Mouse (Mus musculus) CH12F3 (cell line): ENCODE measurements around the gene Csrnp1.

ENCODE experiments used
- in situ Hi-C: fragments of 300-500 bp; cut with MboI; formaldehyde crosslinking; loops from 2 replicates; pipeline ENCODE4 v1.14.3; 2020; ENCODE audit warnings: low sequenced_read_pairs

Gene Csrnp1

DNA sequence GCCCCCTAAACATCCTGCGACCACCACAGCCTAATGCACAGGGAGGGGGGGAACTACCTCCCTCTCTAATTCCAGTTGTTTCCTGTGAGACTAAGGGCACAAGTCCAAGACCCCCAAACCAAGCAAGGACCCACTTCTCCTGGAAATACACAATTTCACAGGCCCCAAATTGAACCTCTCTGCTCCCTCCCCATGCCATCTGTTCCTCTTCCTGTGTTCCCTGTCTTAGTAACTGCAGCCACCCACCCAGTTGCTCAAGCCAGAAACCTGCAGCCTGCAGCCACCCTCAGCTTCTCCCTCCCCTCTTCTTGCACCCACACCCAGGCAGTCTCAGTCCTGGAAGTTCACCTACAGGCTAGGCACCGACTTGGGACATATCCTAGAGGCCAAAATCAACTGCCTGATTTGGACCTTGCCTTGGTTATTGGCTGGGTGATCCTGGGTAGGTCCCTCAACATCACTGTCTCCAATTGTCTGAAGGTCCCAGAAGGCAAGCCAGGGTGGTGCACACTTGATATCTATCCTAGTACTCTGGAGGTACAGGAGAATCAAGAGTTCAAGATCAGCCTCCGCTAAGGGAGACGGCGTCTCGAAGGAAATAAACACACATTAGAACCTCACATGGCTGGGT, 5.5 kb downstream of the Csrnp1 start:
- in situ Hi-C loops, result no loop called here

DNA sequence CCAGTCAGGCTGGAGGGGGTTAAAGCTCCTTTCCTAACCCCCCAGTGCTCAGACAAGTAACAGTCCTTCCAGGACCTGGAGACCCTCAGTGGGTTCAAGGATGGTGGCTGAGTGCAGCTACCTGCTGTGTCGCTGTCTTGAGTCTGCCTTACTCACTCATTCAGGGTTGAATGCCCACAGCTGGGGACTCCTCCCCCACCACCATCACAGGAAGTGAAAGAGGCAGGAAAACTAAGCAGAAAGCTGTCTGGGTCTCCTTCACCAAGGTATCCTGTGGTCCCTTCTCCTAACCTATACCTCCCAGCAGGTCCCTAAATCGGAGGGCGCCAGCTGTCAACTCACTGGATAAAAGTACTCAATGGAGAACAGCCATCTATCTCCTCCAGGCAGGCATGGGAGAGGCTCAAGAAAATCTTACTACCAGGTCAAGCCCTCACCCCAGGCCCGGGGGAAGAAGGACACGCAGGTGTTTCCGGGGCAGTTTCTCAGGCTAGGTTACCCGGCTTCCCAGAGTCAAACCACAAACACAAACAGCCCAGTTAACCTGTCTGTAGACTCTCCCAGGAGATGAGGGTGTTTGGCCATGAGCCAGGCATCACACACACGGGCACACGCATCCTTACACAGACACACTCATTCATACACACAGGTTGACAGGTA, 6.2 kb downstream of the Csrnp1 start:
- in situ Hi-C loops, result no loop called here

DNA sequence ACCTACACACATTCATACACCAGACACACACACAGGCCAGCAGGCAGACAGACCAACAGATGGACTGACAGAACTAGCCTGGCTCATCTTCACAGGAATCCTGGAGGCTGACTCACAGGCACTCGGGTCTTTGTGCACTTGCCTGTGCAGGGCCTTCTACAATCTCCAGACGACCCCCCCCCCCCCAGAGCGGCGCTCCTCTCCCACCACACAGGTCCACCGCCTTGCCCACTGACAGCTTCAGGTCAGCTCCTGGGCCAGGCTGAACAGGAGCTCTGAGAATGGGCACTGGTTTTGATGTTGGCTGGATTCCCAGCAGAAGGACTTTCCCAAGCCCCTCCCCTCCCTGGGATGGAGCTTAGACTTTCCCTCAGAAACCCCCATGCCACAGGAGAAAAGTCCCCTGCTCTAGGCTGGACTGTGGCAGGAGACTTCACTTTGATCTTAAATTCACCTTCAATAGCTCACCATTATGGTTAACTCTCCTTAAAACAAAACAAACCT, 6.8 kb downstream of the Csrnp1 start:
- in situ Hi-C loops, result no loop called here

DNA sequence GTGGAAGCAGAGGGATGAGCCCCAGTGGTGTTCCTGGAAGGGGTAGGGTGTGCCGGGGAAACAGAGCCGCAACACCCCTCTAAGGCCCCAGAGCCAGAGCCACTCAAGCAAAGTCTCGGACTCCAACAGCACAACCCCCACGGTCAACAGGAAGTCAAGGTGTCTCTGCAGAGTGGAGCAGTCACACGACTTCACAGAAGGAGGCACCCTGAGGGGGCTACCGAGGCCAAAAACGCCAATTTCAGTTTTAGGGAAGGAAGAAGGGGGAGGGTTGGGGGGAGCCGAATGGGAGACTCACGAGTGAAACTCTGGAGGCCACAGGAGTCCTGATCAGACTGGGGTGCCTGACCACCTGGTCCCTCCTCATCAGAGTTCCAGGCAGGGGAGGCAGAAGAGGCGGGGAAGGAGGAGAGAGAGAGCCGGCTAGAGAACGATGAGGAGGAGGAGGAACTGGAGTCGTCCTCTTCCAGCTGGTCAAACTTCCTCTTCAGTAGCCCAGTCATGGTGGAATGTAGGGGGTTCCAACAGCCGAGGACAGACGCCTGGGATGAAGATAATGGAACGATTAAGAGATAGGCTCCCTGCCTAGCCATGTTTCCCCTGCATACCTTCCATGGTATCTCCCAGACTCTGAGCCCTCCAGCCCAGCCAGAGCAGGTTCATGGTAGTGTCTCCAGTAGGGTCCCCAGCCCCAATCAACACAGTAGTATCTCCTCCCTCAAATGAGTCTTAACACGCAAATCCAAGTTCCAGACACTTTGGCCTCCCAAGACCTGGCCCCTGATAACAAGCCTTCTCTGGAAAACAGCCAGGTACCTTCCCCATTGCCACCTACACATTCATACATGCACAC, 7.5 kb downstream of the Csrnp1 start:
- in situ Hi-C loops, result no loop called here

DNA sequence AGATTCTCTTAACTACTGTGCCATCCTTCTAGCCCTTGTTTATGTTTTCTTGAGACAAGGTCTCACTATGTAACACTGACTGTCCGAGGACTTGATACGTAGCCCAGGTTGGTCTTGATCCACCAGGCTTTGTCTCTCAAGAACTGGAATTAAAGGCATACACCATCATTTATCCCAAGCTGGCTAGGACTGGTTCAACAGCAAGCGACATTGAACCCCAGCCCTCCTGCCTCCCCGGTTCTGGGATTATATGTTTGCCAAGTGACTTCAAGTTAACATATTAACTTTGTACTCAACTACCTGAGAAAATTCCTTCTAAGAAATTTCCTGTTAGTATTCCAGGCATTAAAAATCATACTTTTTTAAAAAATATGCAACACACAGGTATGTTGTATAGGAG, 9.2 kb downstream of the Csrnp1 start:
- in situ Hi-C loops, result no loop called here

DNA sequence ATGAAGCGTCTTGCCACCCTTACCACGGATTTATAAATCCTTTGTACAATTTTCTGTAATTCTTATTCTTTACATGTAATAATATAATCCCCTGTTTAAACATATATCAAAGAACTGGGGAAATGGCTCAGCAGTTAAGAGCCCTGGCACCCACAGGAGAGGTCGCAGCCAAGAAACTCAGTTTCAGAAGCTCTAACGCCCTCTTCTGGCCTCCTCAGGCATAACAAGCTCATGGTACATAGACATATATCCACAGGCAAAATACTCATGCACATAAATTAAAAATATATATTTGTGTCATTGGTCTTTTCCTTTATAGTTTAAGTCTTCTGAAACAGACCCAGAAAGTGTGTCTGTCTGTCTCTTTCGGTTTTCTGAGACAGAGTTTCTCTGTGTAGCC, 9.8 kb downstream of the Csrnp1 start:
- in situ Hi-C loops, result no loop called here

GRCm38 (mm10) chr9:119973869-119974520, 10.5 kb downstream of the Csrnp1 start:
- in situ Hi-C loops, result no loop called here

- in situ Hi-C loops, result no loop called here
Measured at GRCm38 (mm10) chr9:119973281-119973680, 11.2 kb downstream of the Csrnp1 start.

DNA sequence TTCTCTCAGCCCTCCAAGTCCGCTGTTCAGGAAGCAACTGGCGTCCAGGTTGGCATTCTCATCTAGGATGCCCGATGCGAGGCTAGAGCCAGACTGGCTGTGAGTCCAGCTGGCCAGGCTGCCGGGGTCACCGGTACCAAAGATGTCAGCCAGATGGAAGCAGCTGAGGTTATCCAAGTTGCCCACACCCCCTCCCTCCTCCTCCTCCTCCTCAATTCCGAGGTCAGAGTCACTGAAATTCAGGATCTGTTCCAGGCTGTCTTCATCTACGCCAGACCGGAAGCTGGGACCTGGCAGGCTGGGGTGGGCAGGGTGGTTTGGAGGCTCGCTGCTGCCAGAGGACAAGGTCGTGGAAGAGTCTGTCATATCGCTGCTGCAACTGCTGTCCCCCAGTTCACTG, 11.9 kb downstream of the Csrnp1 start:
- in situ Hi-C loops, result no loop called here

- in situ Hi-C loops, result no loop called here
Measured at GRCm38 (mm10) chr9:119972166-119972565, 12.3 kb downstream of the Csrnp1 start.

- in situ Hi-C loops, result no loop called here
Measured at GRCm38 (mm10) chr9:119970763-119971656, 13.4 kb downstream of the Csrnp1 start.

- in situ Hi-C loops, result no loop called here
Measured at GRCm38 (mm10) chr9:119970221-119970620, 14.2 kb downstream of the Csrnp1 start.

DNA sequence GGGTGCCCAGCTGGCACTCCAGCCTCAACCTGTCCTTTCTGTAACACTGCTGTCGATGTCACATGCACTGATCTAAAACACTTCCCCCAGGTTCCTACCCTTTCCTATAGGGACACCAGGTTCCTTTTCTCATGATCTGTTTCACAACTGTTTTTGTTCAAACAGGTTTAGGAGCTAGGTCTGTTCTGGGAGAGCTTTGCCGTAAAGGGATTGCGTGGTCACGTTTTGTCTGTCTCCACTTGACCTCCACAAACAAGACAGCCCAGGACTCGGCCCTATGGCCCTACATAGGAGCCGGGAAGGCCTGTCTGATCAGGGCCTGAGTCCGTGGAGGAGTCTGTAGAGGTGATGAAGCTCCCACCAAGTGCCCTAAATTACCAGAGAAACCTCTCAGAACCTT, 14.6 kb downstream of the Csrnp1 start:
- in situ Hi-C loops, result no loop called here

DNA sequence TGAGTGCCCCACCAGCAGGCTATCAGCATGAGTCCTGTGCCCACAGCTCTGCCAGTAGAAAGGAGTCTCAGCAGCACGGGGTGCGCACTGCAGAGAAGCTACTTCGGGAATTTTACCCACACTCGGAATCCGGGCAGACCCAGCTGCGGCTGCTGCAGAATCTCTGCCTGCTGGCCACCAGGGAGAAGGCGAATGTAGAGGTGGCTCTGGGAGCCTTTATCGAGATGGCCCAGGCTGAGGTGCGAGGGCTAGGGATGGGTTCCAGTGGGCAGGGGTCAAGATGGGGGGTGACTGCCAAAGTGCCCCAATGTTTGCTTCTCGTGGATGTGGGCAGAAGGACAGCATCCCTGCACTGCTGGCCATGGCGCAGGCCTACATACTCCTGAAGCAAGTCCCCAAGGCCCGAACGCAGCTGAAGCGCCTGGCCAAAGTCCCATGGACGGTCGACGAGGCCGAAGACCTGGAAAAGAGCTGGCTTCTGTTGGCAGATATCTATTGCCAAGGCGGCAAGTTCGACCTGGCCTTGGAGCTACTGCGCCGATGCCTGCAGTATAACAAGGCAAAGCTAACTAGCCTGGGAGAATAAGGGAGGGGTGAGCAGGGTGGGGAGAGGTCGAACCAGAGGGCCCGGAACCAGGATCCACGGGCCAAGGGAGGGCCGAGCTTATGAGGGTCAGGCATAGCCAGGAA, 18.1 kb downstream of the Csrnp1 start:
- in situ Hi-C loops, result no loop called here

DNA sequence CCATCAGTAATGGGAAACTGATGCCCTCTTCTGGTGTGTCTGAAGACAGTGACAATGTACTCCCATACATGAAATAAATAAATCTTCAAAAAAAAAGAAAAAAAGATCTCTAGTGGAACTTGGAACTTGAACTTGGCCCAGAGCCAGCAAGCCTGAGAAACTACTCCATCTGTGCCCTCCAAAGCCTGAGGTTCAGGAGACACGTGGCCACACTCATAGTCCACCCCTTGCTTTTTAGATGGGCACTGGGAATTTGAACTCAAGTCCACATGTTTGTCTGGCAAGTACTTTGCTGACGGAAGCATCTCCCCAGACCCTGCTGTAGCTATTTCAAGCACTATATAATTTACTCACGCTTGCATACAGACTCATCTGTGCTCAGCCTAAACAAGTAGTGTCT, 19.3 kb downstream of the Csrnp1 start:
- in situ Hi-C loops, result no loop called here

GRCm38 (mm10) chr9:119964206-119964605, 20.3 kb downstream of the Csrnp1 start:
- in situ Hi-C loops, result no loop called here

DNA sequence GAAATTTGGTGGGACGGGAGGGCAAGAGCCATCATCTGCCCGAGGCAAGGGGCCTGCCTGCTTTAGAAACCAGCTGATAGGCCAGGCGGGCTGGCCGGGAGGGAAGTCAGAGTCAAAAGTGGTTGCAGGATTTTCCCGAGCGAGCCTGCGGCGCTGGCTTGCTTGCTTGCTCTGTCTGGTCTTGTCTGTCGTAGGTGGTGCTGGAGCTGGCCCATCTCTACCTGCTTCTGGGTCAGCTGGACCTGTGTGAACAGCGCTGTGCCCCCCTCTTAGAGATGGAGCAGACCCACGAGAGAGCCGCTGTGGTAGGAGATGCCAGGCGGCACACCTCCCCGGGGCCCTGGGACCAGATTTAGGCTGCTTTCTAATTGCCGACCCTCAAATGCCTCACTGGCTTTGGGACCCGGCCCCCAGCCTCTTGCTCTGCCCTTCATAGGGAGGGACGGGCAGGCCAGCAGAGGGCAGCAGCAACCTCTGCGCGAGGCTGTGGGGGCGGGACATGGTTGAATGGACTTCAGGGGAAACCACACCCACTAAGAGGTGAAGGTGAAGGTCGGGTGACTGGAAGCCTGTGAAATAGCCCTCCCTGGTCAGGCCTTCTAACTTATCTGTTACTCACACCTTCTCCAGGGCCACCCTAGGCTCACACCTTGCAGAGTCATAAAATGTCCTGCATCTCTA, 21.3 kb downstream of the Csrnp1 start:
- in situ Hi-C loops, result no loop called here

- in situ Hi-C loops, result no loop called here
Measured at GRCm38 (mm10) chr9:119962216-119962615, 22.2 kb downstream of the Csrnp1 start.

GRCm38 (mm10) chr9:119958835-119959234, 25.6 kb downstream of the Csrnp1 start:
- in situ Hi-C loops, result no loop called here
